Mouse (Mus musculus) stomach, postnatal 0 days (tissue): ENCODE results near the gene Kif21b. TPM values are rescaled to one million over a fixed set of nuclear protein-coding genes. Genes with fewer than 3 reads are reported as not detected.
A peak's percentile ranks its signal among the peaks of the same experiment; 100 is the strongest.

Experiments used
- ATAC-seq: fragments of 200-750 bp; cut with Nextera tagmentation; 2 replicates; pipeline ENCODE4 v1.8.0; 2017; ENCODE audit not compliant: low FRiP score, low TSS enrichment
- DNase-seq: peaks from one replicate; pipeline ENCODE4 v3.0.0-alpha.2; 2016; ENCODE audit warnings: low spot score
- H3K27ac ChIP-seq: fragments of 300-500 bp; sonication (generic); replicated peaks from 2 replicates; pipeline ENCODE4 v1.5.1; 2014; ENCODE audit warnings: mild to moderate bottlenecking, control low read depth
- H3K27me3 ChIP-seq: fragments of 300-500 bp; sonication (generic); 2 replicates; pipeline ENCODE4 v1.6.1; 2014; ENCODE audit warnings: low read length; ENCODE audit not compliant: control insufficient read depth, insufficient read depth
- H3K36me3 ChIP-seq: fragments of 300-500 bp; sonication (generic); 2 replicates; pipeline ENCODE4 v1.6.1; 2014; ENCODE audit warnings: low read length, mixed read lengths; ENCODE audit not compliant: control insufficient read depth, insufficient read depth
- H3K4me1 ChIP-seq: fragments of 300-500 bp; sonication (generic); replicated peaks from 2 replicates; pipeline ENCODE4 v1.6.1; 2014; ENCODE audit warnings: antibody characterized with exemption; ENCODE audit not compliant: control insufficient read depth, insufficient read depth
- H3K4me2 ChIP-seq: fragments of 300-500 bp; sonication (generic); replicated peaks from 2 replicates; pipeline ENCODE4 v1.6.1; 2014; ENCODE audit warnings: low read depth, mild to moderate bottlenecking, control low read depth, moderate library complexity
- H3K4me3 ChIP-seq: fragments of 300-500 bp; sonication (generic); 2 replicates; pipeline ENCODE4 v1.5.1; 2014; ENCODE audit warnings: low read depth, low read length, control low read depth
- H3K9ac ChIP-seq: fragments of 300-500 bp; sonication (generic); 2 replicates; pipeline ENCODE4 v1.6.1; 2014; ENCODE audit warnings: mild to moderate bottlenecking, low read length, control low read depth, mixed read lengths
- H3K9me3 ChIP-seq: fragments of 300-500 bp; sonication (generic); 2 replicates; pipeline ENCODE4 v1.6.1; 2016; ENCODE audit warnings: low read length; ENCODE audit not compliant: control insufficient read depth
- CTCF ChIP-seq: IDR thresholded peaks from 2 replicates; pipeline ENCODE4 v1.5.1; 2016; ENCODE audit warnings: antibody characterized with exemption, low read depth, mild to moderate bottlenecking, moderate library complexity
- EP300 ChIP-seq: optimal IDR thresholded peaks from 2 replicates; pipeline ENCODE3; 2016; ENCODE audit warnings: antibody characterized with exemption
- WGBS: fragments of 180-500 bp; shearing (Covaris S2); extraction: QIAGEN DNeasy Blood & Tissue Kit; methylation state at CpG from one replicate; pipeline ENCODE4 v1.1.7; 2014; 5-methylcytosine and 5-hydroxymethylcytosine counted together
- polyA plus RNA-seq: library from polyadenylated mRNA; unstranded; fragments of >200 nt; fragmentation: Nextera tagmentation; extraction: Ambion mirVana; gene quantifications from 2 replicates; pipeline ENCODE4 v1.2.1, GENCODE M21; 2015

Gene Kif21b
- polyA plus RNA-seq, 1 experiment from 2014 or later: 0.29 TPM

DNA sequence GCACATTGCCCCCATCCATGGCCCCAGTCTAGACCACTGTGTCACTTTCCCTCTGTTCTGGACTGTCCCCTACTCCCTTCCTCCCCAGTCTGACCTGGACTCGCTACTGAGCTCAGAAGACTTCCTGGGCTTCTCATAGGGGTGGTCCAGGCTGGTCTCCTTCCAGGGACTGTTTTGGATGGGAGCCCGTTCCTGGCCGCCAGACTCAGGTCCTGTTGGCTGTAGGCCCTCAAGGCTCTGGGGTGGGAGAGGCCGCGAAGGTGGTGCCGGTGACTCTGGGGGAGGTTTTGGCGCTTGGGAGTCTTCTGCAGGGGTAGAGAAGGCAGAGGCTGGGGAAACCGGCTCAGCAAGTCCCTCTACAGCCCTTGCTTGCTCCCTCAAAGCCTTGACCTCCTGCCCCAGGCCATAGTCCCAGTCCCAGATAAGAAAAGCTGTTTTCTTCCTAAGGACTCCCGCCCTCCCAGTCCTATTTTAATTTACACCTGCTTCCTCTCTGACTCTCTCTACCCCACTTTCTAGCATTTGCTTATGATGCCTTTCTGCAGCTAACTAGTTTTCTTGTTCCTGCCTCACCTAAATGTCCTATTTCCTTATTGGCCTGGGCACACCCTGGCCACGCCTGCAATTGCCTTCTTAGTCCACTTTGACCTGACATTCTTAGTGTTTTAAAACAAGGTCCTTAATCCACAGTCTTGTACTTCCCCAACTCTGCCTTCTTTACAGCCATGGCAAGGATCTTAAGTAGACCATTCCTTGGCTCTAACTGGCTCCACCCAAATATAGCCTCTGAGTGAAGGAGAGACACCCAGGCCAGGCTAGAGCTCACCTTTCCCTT is 89.1 kb downstream of the Kif21b start:
- Histone ChIP-seq H3K4me1 (peaks cover 7% of the 10 kb centered on the region; the same call in 1 of the 2 replicates), H3K9ac (peak overlapping the region; percentile 13; the same call in 1 of the 2 replicates), H3K27me3 (no peaks in the 10 kb centered on the region), H3K9me3 (no peaks in the 10 kb centered on the region), H3K4me2 (no peak overlapping the region), H3K36me3 (peaks cover 5% of the 10 kb centered on the region; the same call in 1 of the 2 replicates), H3K4me3 (no peak overlapping the region), H3K27ac (peak overlapping the region; percentile 76)
- ATAC-seq (peak; percentile 79), DNase-seq (peak; percentile 88)
- TF ChIP-seq CTCF (no peak), EP300 (no peak)
- WGBS: 49% methylated on average over 10 of the region's 10 CpGs

DNA sequence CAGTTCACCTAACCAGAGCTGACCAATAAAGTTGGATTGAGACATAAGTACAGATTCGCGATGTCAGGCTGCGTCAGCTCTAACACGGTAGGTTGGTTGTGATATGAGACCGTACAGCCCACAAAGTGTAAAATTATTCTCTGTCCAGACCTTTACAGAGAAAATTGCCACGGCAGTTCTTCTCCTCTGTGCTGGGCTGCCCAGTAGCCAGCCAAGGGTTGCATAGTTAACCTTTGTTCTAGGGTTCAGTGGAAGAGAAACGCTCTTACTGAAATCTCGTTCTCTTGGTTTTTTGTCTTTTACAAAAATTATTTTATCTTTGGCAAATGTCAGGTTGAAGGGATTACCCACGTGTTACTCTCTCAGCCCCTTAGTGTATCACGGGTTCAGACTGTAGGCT is 91.2 kb downstream of the Kif21b start:
- H3K4me2 ChIP-seq: no peak overlapping the region
- peaks cover 9% of the 10 kb centered on the region for H3K4me1 ChIP-seq
- H3K27me3 ChIP-seq: no peaks in the 10 kb centered on the region
- no peak overlapping the region for H3K4me3 ChIP-seq
- TF ChIP-seq CTCF (no peak), EP300 (no peak)
- DNase-seq: no peak
- H3K9ac ChIP-seq: no peak overlapping the region
- WGBS: 60% methylated on average over 10 of the region's 10 CpGs
- H3K27ac ChIP-seq: no peak overlapping the region
- no peak for ATAC-seq
- H3K9me3 ChIP-seq: no peaks in the 10 kb centered on the region
- H3K36me3 ChIP-seq: peaks cover 5% of the 10 kb centered on the region; the same call in 1 of the 2 replicates

DNA sequence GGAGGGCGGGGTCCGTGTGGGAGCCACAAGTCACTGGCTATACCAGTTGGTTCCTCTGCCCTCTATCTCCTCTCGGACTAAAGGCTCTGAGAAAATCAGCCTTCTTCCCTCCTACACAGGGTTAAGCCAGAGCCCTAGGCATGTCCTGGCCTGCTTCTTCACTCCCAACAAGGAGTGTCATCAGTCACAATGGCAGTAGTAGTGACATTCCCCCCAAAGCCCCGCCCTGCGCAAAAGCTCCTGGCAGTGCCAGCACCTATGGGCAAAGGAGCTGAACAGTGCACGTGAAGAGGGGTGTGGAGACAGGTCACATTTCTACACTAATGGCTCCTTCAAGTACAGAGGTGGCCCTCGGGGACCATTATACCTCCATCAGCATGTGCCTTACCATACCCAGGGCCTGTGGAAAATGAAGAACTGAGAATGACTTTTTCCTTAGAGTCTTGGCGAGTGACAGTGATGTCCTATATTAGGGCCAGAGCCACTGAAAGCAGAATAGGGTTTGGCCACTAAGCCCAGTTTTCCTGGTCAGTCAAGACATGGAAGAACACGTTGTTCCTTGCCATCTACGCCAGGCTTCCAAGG is 92.7 kb downstream of the Kif21b start:
- ATAC-seq: 0 out of 2 replicates have a peak, but pooled peaks have one; percentile 5
- Histone ChIP-seq H3K4me3 (no peak overlapping the region), H3K9me3 (no peaks in the 10 kb centered on the region), H3K27ac (peak overlapping the region; percentile 74), H3K36me3 (no peaks in the 10 kb centered on the region; the same call in 1 of the 2 replicates), H3K27me3 (no peaks in the 10 kb centered on the region), H3K4me2 (no peak overlapping the region), H3K9ac (no peak overlapping the region), H3K4me1 (peaks cover 12% of the 10 kb centered on the region)
- peak; percentile 51 for DNase-seq
- no peak for TF ChIP-seq CTCF
- no peak for TF ChIP-seq EP300
- 71% methylated on average over 10 of the region's 10 CpGs for WGBS

DNA sequence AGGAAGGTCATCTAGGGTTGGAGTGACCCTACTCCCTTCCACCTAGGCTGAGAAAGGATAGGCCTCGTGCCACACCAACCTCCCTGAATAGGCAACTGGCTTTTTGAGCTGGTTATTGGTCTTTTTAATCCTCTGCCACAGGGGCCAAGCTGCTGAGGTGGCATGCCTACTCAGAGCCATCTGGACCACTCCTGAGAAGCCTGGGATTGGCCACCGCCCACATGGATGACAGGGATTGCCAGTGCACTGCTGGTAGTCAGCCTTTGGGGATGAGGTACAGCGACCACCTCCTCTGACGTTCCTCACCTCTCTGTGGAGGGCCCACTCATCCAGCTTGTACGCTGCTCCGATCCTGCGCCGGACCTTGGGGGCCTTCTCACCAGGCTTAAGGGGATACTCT is 94.7 kb downstream of the Kif21b start:
- Histone ChIP-seq H3K4me1 (peaks cover 8% of the 10 kb centered on the region), H3K9me3 (no peaks in the 10 kb centered on the region), H3K27ac (no peak overlapping the region), H3K4me2 (no peak overlapping the region), H3K9ac (no peak overlapping the region), H3K36me3 (no peaks in the 10 kb centered on the region; the same call in 1 of the 2 replicates), H3K27me3 (no peaks in the 10 kb centered on the region), H3K4me3 (no peak overlapping the region)
- no peak for ATAC-seq
- DNase-seq: no peak
- no peak for TF ChIP-seq EP300
- no peak for TF ChIP-seq CTCF
- WGBS: 84% methylated on average over 8 of the region's 8 CpGs

GRCm38 (mm10) chr1:136226626-136227025 is 95.4 kb downstream of the Kif21b start:
- Histone ChIP-seq H3K4me1 (peaks cover 5% of the 10 kb centered on the region), H3K27ac (no peak overlapping the region), H3K27me3 (no peaks in the 10 kb centered on the region), H3K9me3 (no peaks in the 10 kb centered on the region), H3K4me3 (no peak overlapping the region), H3K4me2 (no peak overlapping the region), H3K36me3 (no peaks in the 10 kb centered on the region; the same call in 1 of the 2 replicates), H3K9ac (no peak overlapping the region)
- DNase-seq (no peak), ATAC-seq (no peak)
- 77% methylated on average over 8 of the region's 8 CpGs for WGBS
- TF ChIP-seq EP300 (no peak), CTCF (no peak)

Other genes starting within 250 kb of the Kif21b start
- 29.8 and 34.2 TPM in 2 replicates for gene Pkp1, start 212.2 kb upstream of the Kif21b start, polyA plus RNA-seq
- gene Igfn1, start 125.0 kb upstream of the Kif21b start, polyA plus RNA-seq: 0.02 and 0.04 TPM in 2 replicates
- gene Tmem9, start 123.2 kb upstream of the Kif21b start, polyA plus RNA-seq: 65.9 and 66.1 TPM in 2 replicates
- 0.18 TPM in 1 of 2 replicates, not detected in the other for gene Ascl5, start 80.6 kb upstream of the Kif21b start, polyA plus RNA-seq
- gene Cacna1s, start 78.6 kb upstream of the Kif21b start, polyA plus RNA-seq: 0.18 TPM in 1 of 2 replicates, not detected in the other
- gene Mroh3, start 81.4 kb downstream of the Kif21b start, polyA plus RNA-seq: 0.34 and 0.78 TPM in 2 replicates
- gene Inava, start 102.9 kb downstream of the Kif21b start, polyA plus RNA-seq: 32.0 and 35.7 TPM in 2 replicates
- 0.12 TPM in 1 of 2 replicates, not detected in the other for gene Gpr25, start 129.5 kb downstream of the Kif21b start, polyA plus RNA-seq
- gene Camsap2, start 214.7 kb downstream of the Kif21b start, polyA plus RNA-seq: 8.9 and 9.5 TPM in 2 replicates